Mouse (Mus musculus): ENCODE results near the gene Rnf225.

The Rnf225 gene

DNA sequence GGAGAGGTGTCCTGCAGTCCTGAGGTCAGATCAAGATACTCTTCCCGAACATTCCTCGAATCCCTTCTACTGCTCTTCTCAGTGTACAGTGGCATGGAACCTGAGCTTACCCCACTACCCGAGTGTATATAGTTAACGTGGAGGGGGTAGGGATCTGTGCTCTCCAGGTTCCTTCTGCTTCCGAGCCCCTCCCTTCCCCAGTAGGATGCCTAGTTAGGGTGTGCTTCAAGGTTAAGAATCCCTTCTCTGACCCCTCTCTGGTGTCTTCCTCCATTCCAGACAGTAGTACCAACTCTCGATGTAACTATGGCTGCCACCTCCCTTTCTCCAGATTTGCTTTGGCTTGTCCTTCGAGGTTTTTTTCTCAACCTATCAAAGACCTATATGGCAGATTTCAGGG is 53.1 kb downstream of the Rnf225 start:
- no peak for DNase-seq (ENCODE audit: low read depth, low spot score)
